Mouse (Mus musculus) limb, embryonic 14.5 days (tissue): ENCODE measurements around the gene Ubxn6. TPM values are rescaled to one million over a fixed set of nuclear protein-coding genes. Genes with fewer than 3 reads are reported as not detected.

ENCODE experiments used
- ATAC-seq: fragments of 200-750 bp; cut with Nextera tagmentation; 2 replicates; pipeline ENCODE4 v1.8.0; 2017; ENCODE audit warnings: low read depth, moderate number of reproducible peaks, moderate TSS enrichment; ENCODE audit not compliant: low FRiP score
- DNase-seq: peaks from one replicate; pipeline ENCODE4 v3.0.0-alpha.2; 2015; ENCODE audit warnings: low spot score
- H3K27ac ChIP-seq: fragments of 300-500 bp; sonication (generic); replicated peaks from 2 replicates; pipeline ENCODE4 v1.5.1; 2014; ENCODE audit warnings: low read depth, mild to moderate bottlenecking, low read length, moderate library complexity, mixed read lengths
- H3K27me3 ChIP-seq: fragments of 300-500 bp; sonication (generic); 2 replicates; pipeline ENCODE4 v1.6.1; 2014; ENCODE audit warnings: low read length, mixed read lengths; ENCODE audit not compliant: control insufficient read depth, insufficient read depth
- H3K36me3 ChIP-seq: fragments of 300-500 bp; sonication (generic); 2 replicates; pipeline ENCODE4 v1.6.1; 2014; ENCODE audit warnings: mild to moderate bottlenecking, low read length, moderate library complexity, mixed read lengths; ENCODE audit not compliant: control insufficient read depth, insufficient read depth
- H3K4me1 ChIP-seq: fragments of 300-500 bp; sonication (generic); 2 replicates; pipeline ENCODE4 v1.6.1; 2014; ENCODE audit warnings: antibody characterized with exemption, low read length, mixed read lengths; ENCODE audit not compliant: control insufficient read depth, insufficient read depth
- H3K4me2 ChIP-seq: fragments of 300-500 bp; sonication (generic); replicated peaks from 2 replicates; pipeline ENCODE4 v1.6.1; 2014; ENCODE audit warnings: low read depth, mild to moderate bottlenecking, low read length, moderate library complexity; ENCODE audit not compliant: severe bottlenecking
- H3K4me3 ChIP-seq: fragments of 300-500 bp; sonication (generic); replicated peaks from 2 replicates; pipeline ENCODE4 v1.5.1; 2014; ENCODE audit warnings: low read length
- H3K9ac ChIP-seq: fragments of 300-500 bp; sonication (generic); 2 replicates; pipeline ENCODE4 v1.6.1; 2014; ENCODE audit warnings: mild to moderate bottlenecking, low read depth, low read length, moderate library complexity; ENCODE audit not compliant: severe bottlenecking
- H3K9me3 ChIP-seq: fragments of 300-500 bp; sonication (generic); 2 replicates; pipeline ENCODE4 v1.6.1; 2016; ENCODE audit warnings: low read length; ENCODE audit not compliant: control insufficient read depth
- POLR2A ChIP-seq: fragments of 200-500 bp; IDR thresholded peaks from 2 replicates; pipeline ENCODE4 v1.8.0; 2012; ENCODE audit warnings: inconsistent platforms, mild to moderate bottlenecking, moderate library complexity, borderline replicate concordance; ENCODE audit not compliant: insufficient read depth, insufficient read length; ENCODE audit errors: extremely low read depth
- WGBS: fragments of 180-500 bp; shearing (Covaris S2); extraction: QIAGEN DNeasy Blood & Tissue Kit; methylation state at CpG from one replicate; pipeline ENCODE4 v1.1.7; 2014; 5-methylcytosine and 5-hydroxymethylcytosine counted together
- polyA plus RNA-seq, 2 experiments: library from polyadenylated mRNA; depleted of rRNA in 1 of 2; stranded (reverse) in 1 of 2; unstranded in 1 of 2; fragments of >200 nt; fragmentation: Nextera tagmentation in 1 of 2; extraction: Ambion mirVana in 1 of 2; gene quantifications; 2 replicates each; pipeline versions ENCODE4 v1.2.1 to v1.2.3; 2012 to 2014

Ubxn6 gene
- polyA plus RNA-seq, 2 experiments, result 36.4 to 61.9 TPM

GRCm38 (mm10) chr17:56077523-56077922 lies 2.7 kb upstream of the Ubxn6 start:
- Histone ChIP-seq H3K9ac (no peak overlapping the region), H3K4me2 (no peak overlapping the region), H3K4me3 (no peak overlapping the region), H3K4me1 (peaks cover 31% of the 10 kb centered on the region), H3K27ac (no peak overlapping the region), H3K36me3 (peaks cover 17% of the 10 kb centered on the region), H3K9me3 (no peaks in the 10 kb centered on the region), H3K27me3 (no peaks in the 10 kb centered on the region)
- DNase-seq, result no peak
- no peak for ATAC-seq
- no peak for TF ChIP-seq POLR2A
- WGBS, result 91% methylated on average over 5 of the region's 5 CpGs

- no peaks in the 10 kb centered on the region for H3K9me3 ChIP-seq
- peak overlapping the region; percentile 78 for H3K9ac ChIP-seq
- peak overlapping the region; percentile 66 for H3K4me2 ChIP-seq
- peak overlapping the region; percentile 92 for H3K27ac ChIP-seq
- no peaks in the 10 kb centered on the region for H3K27me3 ChIP-seq
- TF ChIP-seq POLR2A, result no peak
- peak; percentile 84 for DNase-seq
- peaks cover 39% of the 10 kb centered on the region for H3K36me3 ChIP-seq
- ATAC-seq, result peak; percentile 28; the same call in 1 of the 2 replicates
- H3K4me3 ChIP-seq, result peak overlapping the region; percentile 80
- 10% methylated on average over 22 of the region's 22 CpGs for WGBS
- peaks cover 12% of the 10 kb centered on the region; the same call in 1 of the 2 replicates for H3K4me1 ChIP-seq
Measured at GRCm38 (mm10) chr17:56074097-56074826, 566 bp downstream of the Ubxn6 start.

GRCm38 (mm10) chr17:56072243-56072642 lies 2.6 kb downstream of the Ubxn6 start:
- H3K27ac ChIP-seq, result no peak overlapping the region
- ATAC-seq (no peak), DNase-seq (no peak)
- H3K4me3 ChIP-seq, result no peak overlapping the region
- H3K4me2 ChIP-seq, result no peak overlapping the region
- H3K36me3 ChIP-seq, result peaks cover 59% of the 10 kb centered on the region
- no peaks in the 10 kb centered on the region for H3K9me3 ChIP-seq
- H3K27me3 ChIP-seq, result no peaks in the 10 kb centered on the region
- no peak overlapping the region for H3K9ac ChIP-seq
- no peak for TF ChIP-seq POLR2A
- 88% methylated on average over 5 of the region's 5 CpGs for WGBS
- peaks cover 12% of the 10 kb centered on the region; the same call in 1 of the 2 replicates for H3K4me1 ChIP-seq

DNA sequence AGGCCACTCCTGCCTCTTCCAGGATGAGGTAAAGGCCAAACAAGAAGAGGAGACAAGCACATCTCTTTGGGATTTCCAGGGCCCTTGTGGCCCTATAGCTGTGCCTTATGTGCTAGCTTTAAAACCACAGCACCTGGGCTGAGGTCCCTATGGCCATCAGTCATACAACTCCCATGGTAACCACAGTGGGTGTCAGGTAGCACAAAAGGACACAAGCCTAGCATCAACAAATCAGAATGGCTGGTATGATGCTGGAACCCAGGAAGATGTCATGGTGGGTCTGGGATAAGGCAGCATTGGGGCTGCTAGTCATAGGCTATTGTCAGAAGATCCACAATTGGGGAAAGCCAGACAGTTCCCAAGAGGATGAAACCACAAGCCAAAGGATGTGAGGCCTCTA lies 3.7 kb downstream of the Ubxn6 start:
- ATAC-seq, result no peak
- Histone ChIP-seq H3K27ac (no peak overlapping the region), H3K9me3 (no peaks in the 10 kb centered on the region), H3K9ac (no peak overlapping the region), H3K4me2 (no peak overlapping the region), H3K36me3 (peaks cover 70% of the 10 kb centered on the region), H3K27me3 (no peaks in the 10 kb centered on the region), H3K4me1 (peaks cover 12% of the 10 kb centered on the region; the same call in 1 of the 2 replicates), H3K4me3 (no peak overlapping the region)
- TF ChIP-seq POLR2A, result no peak
- no peak for DNase-seq

GRCm38 (mm10) chr17:56069066-56069465 lies 5.8 kb downstream of the Ubxn6 start:
- no peak overlapping the region for H3K4me2 ChIP-seq
- ATAC-seq (no peak), DNase-seq (no peak)
- peaks cover 90% of the 10 kb centered on the region for H3K36me3 ChIP-seq
- H3K27me3 ChIP-seq, result no peaks in the 10 kb centered on the region
- 91% methylated on average over 14 of the region's 14 CpGs for WGBS
- peaks cover 4% of the 10 kb centered on the region; the same call in 1 of the 2 replicates for H3K4me1 ChIP-seq
- H3K9ac ChIP-seq, result no peak overlapping the region
- no peak for TF ChIP-seq POLR2A
- H3K9me3 ChIP-seq, result no peaks in the 10 kb centered on the region
- no peak overlapping the region for H3K4me3 ChIP-seq
- no peak overlapping the region for H3K27ac ChIP-seq
